Mouse (Mus musculus): Measurements from ENCODE around the gene Skp2.

- TF ChIP-seq CTCF (IDR thresholded peaks at IDR 0.05; ENCODE audit: low read depth) (no peak), EP300 (IDR thresholded peaks at IDR 0.05; ENCODE audit: low read depth) (no peak)
Observed at GRCm38 (mm10) chr15:9074139-9074538, 81.1 kb downstream of the Skp2 start.
